Mouse (Mus musculus) bone marrow, adult 2 months (tissue): ENCODE data around the gene Cers1. TPM values are rescaled to one million over a fixed set of nuclear protein-coding genes. Genes with fewer than 3 reads are reported as not detected.

ENCODE experiments used
- H3K27ac ChIP-seq: fragments of 200-500 bp; 2 replicates; pipeline ENCODE4 v1.5.1; 2012; ENCODE audit warnings: low read depth, mild to moderate bottlenecking, control low read depth, inconsistent platforms, low read length; ENCODE audit not compliant: control insufficient read depth, poor library complexity, insufficient read depth
- H3K4me1 ChIP-seq: fragments of 200-500 bp; 2 replicates; pipeline ENCODE4 v1.6.1; 2011; ENCODE audit warnings: low read length; ENCODE audit not compliant: control insufficient read depth, insufficient read depth
- H3K4me3 ChIP-seq: fragments of 200-500 bp; replicated peaks from 2 replicates; pipeline ENCODE3; 2011; ENCODE audit warnings: mild to moderate bottlenecking, low read depth, low read length, control low read depth; ENCODE audit not compliant: control insufficient read depth
- CTCF ChIP-seq: fragments of 200-500 bp; IDR thresholded peaks from 2 replicates; pipeline ENCODE4 v1.5.1; 2011; ENCODE audit warnings: low read length, control low read depth; ENCODE audit not compliant: control insufficient read depth, insufficient read depth
- POLR2A ChIP-seq: fragments of 200-500 bp; IDR thresholded peaks from 2 replicates; pipeline ENCODE4 v1.6.1; 2011; ENCODE audit warnings: low read depth, mild to moderate bottlenecking, control low read depth, low read length, borderline replicate concordance; ENCODE audit not compliant: control insufficient read depth
- WGBS: fragments of 180-500 bp; shearing (Covaris S2); methylation state at CpG from one replicate; pipeline ENCODE4 v1.1.7; 2018; 5-methylcytosine and 5-hydroxymethylcytosine counted together
- polyA plus RNA-seq: library from polyadenylated mRNA; stranded (reverse); fragments of >200 nt; gene quantifications from 2 replicates; pipeline ENCODE4 v1.2.4, GENCODE M21; 2011; ENCODE audit warnings: low replicate concordance; ENCODE audit not compliant: missing spikeins, insufficient read depth, insufficient read length

The Cers1 gene
- polyA plus RNA-seq, 1 experiment = not detected

DNA sequence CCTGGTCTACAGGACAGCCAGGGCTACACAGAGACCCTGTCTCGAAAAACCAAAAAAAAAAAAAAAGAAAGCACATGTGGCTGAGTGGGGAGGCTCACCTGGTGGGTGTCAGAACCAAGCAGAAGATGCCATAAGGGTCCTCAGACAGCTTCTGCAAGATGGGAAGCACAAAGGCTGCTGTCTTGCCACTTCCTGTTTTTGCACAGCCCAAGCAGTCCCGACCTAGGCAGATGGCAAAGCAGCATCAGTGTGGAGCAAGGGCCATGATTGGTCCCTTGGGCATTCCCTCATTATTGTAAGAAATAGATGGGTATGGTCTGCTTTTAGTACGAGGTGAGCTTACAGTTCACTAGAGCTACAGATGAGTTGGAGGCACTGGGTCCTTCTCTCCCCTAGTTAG, 14.7 kb upstream of the Cers1 start:
- H3K4me1 ChIP-seq = peaks cover 3% of the 10 kb centered on the region; the same call in 1 of the 2 replicates
- no peak overlapping the region for H3K4me3 ChIP-seq
- TF ChIP-seq CTCF = no peak
- 44% methylated on average over 3 of the region's 3 CpGs for WGBS
- no peak overlapping the region for H3K27ac ChIP-seq

DNA sequence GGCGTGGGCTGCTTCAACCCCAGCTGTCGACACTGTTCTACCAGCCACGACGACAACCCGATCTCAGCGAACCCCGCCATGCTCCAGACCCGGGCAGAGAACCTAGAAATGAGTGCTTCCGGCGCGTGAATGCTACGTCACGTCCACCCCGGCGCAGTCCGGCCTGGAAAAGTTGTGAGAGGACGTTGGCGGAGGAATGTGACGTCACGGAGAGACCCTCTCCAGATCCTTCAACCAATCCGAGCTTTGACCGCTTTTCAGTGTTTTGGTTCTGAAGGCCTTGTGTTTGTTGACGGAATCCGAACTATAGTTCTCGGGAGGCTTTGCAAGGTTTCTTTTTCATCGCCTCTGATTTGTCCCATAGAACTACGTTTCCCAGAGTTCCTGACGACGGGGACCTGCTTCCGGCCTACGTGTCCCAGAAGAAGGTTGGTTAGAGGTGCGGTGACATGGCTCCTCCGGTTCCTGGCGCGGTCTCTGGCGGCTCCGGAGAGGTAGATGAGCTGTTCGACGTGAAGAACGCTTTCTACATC, 13.2 kb upstream of the Cers1 start, which contains the start of the genes Ddx49 and Cope:
Ddx49 (minus strand) TSS at position 132 of the 533 bp plus-strand sequence.
Cope (plus strand) TSS at position 161 of the 533 bp plus-strand sequence.
- peak within 1 kb of the TSS; percentile 77 for H3K4me3 ChIP-seq
- TF ChIP-seq CTCF (no peak), POLR2A (peak; percentile 75; the same call in 1 of the 2 replicates)
- peak within 1 kb of the TSS; percentile 7 for H3K27ac ChIP-seq
- WGBS = under 1% methylated on average over 40 of the region's 40 CpGs
- H3K4me1 ChIP-seq = peaks cover 3% of the 10 kb centered on the region; the same call in 1 of the 2 replicates

DNA sequence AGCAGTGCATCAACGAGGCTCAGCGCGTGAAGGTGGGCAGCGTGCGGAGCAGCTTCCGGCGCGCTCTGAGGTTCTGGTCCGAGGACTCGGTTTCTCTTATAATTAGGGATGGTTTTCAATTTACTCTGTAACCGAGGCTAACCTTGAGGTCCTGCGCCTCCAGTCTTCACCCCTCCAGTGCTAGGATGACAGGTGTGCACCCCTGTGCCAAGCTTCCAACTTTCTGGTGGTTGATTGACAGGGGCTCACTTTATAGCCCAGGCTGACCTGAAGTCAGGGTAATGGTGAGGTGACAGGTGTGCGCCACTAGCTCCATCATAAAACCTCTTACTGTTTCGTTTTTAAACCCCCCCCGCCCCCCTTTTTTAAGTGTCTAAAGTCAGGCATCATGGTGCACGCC, 12.7 kb upstream of the Cers1 start:
- no peak for TF ChIP-seq POLR2A
- no peak for TF ChIP-seq CTCF
- peak overlapping the region; percentile 77 for H3K4me3 ChIP-seq
- H3K4me1 ChIP-seq = peaks cover 3% of the 10 kb centered on the region; the same call in 1 of the 2 replicates
- peak overlapping the region; percentile 7 for H3K27ac ChIP-seq
- 2% methylated on average over 16 of the region's 16 CpGs for WGBS

DNA sequence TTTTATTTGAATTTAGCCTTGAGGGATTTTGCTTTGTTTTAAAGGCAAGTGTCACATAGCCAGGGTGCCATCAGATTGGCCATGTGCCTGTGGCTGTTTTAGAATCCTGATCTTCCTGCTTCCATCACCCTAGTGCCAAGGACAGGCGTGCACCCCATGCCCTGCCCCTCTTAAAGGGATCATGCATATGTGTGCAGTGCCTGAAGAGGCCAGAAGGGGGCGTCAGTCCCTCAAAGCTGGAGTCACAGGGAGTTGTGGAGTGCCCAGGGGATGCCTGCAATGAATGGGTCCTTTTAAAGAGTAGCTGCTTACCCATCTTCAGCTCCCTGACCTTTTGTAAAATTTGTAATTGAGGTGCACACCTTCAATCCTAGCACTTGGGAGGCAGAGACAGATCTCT, 6.3 kb upstream of the Cers1 start:
- Histone ChIP-seq H3K27ac (no peak overlapping the region), H3K4me3 (no peak overlapping the region), H3K4me1 (no peaks in the 10 kb centered on the region)
- 41% methylated on average over 2 of the region's 2 CpGs for WGBS
- TF ChIP-seq CTCF (peak; percentile 44; the same call in 1 of the 2 replicates), POLR2A (no peak)

DNA sequence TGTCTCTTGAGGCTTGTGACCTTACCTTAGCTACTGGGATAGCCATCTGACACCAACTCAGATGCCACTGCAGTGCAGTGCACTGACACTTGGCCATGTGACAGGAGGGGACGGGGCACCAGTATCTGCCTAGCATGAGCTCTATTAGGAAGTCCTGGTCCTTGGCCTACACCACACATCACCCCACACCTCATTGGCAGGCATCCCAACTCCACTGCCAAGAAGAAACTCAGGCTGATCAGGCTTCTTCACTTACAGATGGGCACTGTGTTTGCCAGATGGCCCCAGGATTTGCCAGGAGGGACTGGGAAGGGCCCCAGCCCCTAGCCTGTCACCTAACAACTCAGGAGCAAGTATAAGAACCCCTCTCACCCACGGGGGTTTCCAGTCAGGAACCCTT, 2.2 kb upstream of the Cers1 start:
- 73% methylated on average over 2 of the region's 2 CpGs for WGBS
- TF ChIP-seq CTCF = no peak
- no peak for TF ChIP-seq POLR2A

DNA sequence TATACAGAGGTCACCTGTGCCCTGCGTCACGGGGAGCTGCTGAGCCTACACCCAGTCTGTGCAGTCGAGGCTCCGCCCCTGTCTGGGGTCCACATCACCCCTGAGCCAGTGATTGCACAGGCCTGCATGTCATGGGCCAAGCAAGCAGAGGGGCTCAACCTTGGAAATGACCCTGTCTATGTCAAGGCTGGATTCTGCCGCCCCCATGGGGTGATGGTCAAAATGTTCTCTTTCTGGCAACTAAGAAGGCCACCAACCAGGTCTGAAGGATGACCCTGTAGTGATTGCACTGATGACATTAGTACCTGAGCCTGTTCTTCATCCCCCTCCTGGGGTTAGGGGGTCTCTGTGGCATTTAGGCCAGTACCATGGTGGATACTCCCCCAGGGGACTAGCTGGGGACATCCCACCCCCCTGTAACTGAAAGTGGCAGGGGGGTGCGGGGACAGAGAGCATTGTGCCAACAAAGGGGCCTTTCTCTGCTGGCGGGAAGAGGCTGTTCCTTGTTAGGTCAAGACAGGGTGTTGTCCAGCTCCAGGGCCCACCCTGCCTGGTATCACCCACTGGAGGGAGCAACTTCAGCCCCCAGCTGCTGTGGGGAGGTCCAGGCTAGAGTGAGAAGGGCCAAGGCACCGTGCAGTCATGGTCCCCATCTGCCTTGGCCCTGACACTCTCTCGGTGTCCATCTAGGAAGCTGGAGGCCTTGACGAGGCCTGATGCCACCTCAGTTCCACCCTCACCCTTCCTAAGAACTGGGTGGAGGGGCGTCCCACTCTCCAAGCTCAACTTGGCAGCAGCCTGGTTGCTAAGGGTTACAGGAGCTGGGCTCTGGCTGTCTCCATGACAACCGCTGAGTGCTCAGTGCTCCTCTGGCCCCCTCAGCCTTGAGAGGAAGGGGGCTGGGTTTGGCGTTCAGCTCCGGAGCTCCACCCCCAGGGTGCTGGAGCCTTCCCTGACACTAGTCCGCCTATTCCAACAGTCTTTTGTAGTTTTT, 1.2 kb downstream of the Cers1 start:
- TF ChIP-seq CTCF (peak; percentile 1; the same call in 1 of the 2 replicates), POLR2A (no peak)
- Histone ChIP-seq H3K4me1 (no peaks in the 10 kb centered on the region; the same call in 1 of the 2 replicates), H3K4me3 (no peak overlapping the region), H3K27ac (no peak overlapping the region)
- 40% methylated on average over 15 of the region's 15 CpGs for WGBS

More for the DNA sequence above, 2.2 kb upstream of the Cers1 start:
- H3K27ac ChIP-seq = no peak overlapping the region; the same call in 1 of the 2 replicates
- H3K4me3 ChIP-seq = no peak overlapping the region
- no peaks in the 10 kb centered on the region; the same call in 1 of the 2 replicates for H3K4me1 ChIP-seq

DNA sequence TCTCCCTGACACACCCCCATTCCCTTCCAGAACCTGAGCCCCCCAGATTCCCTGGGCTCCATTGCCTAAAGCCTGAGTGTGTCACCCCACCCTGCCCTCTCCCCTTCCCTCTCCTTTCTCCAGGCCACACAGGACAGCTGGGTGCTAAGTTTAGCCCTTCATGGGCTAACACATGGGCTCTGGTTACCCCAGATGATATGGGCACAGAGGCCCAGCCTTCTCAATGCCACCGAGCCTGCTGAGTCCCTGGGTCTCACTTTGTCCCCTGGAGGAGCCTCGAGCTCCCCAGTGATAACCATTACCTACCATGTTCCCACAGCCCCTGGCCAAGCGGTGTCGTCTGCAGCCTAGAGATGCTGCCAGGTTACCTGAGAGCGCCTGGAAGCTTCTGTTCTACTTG, 2.3 kb downstream of the Cers1 start:
- H3K4me3 ChIP-seq = no peak overlapping the region
- 82% methylated on average over 5 of the region's 5 CpGs for WGBS
- H3K4me1 ChIP-seq = no peaks in the 10 kb centered on the region; the same call in 1 of the 2 replicates
- no peak for TF ChIP-seq POLR2A
- TF ChIP-seq CTCF = no peak
- H3K27ac ChIP-seq = no peak overlapping the region

DNA sequence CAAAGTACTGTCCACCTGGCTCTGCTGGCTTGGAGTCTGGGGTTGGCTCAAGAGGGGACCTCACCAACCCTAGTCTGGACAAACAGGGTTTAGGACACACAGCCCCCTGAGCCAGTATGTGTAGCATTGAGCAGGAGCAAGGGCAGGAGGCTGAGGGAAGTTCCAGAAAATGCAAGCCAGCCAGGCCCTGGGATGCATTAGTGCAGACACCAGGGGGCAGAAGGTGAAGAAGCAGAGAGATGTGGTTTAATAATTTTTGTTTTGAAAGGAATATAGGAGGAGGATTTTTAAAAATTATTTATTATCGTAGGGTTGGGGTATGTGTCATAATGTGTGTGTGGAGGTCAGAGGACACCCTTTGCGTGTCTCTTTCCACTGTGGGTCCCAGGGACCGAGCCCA, 8.1 kb downstream of the Cers1 start:
- H3K4me1 ChIP-seq = no peaks in the 10 kb centered on the region; the same call in 1 of the 2 replicates
- no peak overlapping the region for H3K27ac ChIP-seq
- H3K4me3 ChIP-seq = no peak overlapping the region
- TF ChIP-seq CTCF (no peak), POLR2A (no peak)
- WGBS = 84% methylated on average over 3 of the region's 3 CpGs
